Mouse (Mus musculus) cortical plate, adult 2 months (tissue): ENCODE measurements at regions not wholly inside any gene's neighbourhood (a gene's known extent, or its start where the extent isn't known, plus 50 kb on each side); places are given as distances from the start of the nearest gene placed in this dataset.

Experiments
- H3K27ac ChIP-seq: fragments of 200-500 bp; 2 replicates; pipeline ENCODE4 v1.5.1; 2012; ENCODE audit warnings: low read length, control low read depth, inconsistent platforms; ENCODE audit not compliant: insufficient read depth
- H3K4me1 ChIP-seq: fragments of 200-500 bp; 2 replicates; pipeline ENCODE4 v1.6.1; 2011; ENCODE audit warnings: low read length; ENCODE audit not compliant: control insufficient read depth, insufficient read depth
- H3K4me3 ChIP-seq: fragments of 200-500 bp; 2 replicates; pipeline ENCODE4 v1.5.1; 2011; ENCODE audit warnings: mild to moderate bottlenecking, low read length, control low read depth; ENCODE audit not compliant: insufficient read depth
- CTCF ChIP-seq: fragments of 200-500 bp; IDR thresholded peaks from 2 replicates; pipeline ENCODE4 v1.5.1; 2011; ENCODE audit warnings: mild to moderate bottlenecking, control low read depth, low read length; ENCODE audit not compliant: insufficient read depth; ENCODE audit errors: extremely low read depth
- POLR2A ChIP-seq: fragments of 200-500 bp; IDR thresholded peaks from 2 replicates; pipeline ENCODE4 v1.6.1; 2011; ENCODE audit warnings: mild to moderate bottlenecking, low read length, control low read depth; ENCODE audit not compliant: insufficient read depth; ENCODE audit errors: extremely low read depth

- H3K4me3 ChIP-seq = no peak overlapping the region
- H3K27ac ChIP-seq = no peak overlapping the region
- TF ChIP-seq POLR2A (no peak), CTCF (no peak)
- no peaks in the 10 kb centered on the region for H3K4me1 ChIP-seq
These were observed 328.0 kb downstream of the Cps1 start for GRCm38 (mm10) chr1:67450831-67451230.

DNA sequence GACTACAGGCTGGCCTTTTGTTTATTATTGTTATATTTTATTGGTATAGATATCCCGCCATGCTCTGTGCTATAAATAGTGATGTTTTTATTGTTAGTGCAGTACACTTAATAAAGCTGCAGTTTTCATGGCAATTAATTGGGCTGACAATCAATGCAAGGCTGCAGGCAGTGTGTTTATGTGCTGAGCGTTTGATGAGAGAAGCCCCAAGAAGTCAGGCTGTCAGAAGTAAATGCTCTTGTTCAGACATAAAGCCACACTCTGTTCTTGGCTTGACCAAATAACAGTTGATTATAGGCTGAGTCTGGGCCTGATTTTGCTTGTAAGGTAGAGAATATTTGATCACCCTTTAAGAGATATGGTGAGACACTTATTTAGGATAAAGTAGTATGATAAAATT, 341.4 kb downstream of the Cps1 start:
- Histone ChIP-seq H3K27ac (no peak overlapping the region), H3K4me3 (no peak overlapping the region), H3K4me1 (no peaks in the 10 kb centered on the region)
- no peak for TF ChIP-seq POLR2A
- no peak for TF ChIP-seq CTCF

GRCm38 (mm10) chr1:67465527-67465926, 342.7 kb downstream of the Cps1 start:
- Histone ChIP-seq H3K4me3 (no peak overlapping the region), H3K4me1 (no peaks in the 10 kb centered on the region), H3K27ac (no peak overlapping the region)
- TF ChIP-seq CTCF (no peak), POLR2A (no peak)

DNA sequence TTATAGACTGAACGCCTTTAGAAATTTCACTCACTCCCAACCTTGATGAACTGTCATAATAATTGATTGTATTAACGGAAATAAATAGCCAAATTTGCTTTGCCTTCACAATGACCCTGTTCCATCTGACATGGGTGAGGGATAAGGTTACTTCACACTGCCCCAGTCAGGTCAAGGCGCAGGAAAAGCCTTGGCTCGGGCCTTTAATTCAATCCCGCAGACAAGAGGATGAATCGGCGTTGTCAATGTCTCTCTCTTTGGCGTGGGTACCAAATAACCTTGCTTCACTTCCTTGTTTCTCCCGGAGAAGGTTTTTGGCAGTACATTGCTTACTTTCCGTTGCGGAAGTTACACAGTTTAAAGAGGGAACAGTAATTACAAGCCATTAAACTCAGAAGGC, 354.2 kb downstream of the Cps1 start:
- Histone ChIP-seq H3K4me1 (no peaks in the 10 kb centered on the region), H3K27ac (no peak overlapping the region), H3K4me3 (no peak overlapping the region)
- TF ChIP-seq CTCF (no peak), POLR2A (no peak)

- Histone ChIP-seq H3K4me1 (no peaks in the 10 kb centered on the region), H3K27ac (no peak overlapping the region), H3K4me3 (no peak overlapping the region)
- no peak for TF ChIP-seq POLR2A
- no peak for TF ChIP-seq CTCF
These were observed 355.1 kb downstream of the Cps1 start for GRCm38 (mm10) chr1:67477966-67478365.

DNA sequence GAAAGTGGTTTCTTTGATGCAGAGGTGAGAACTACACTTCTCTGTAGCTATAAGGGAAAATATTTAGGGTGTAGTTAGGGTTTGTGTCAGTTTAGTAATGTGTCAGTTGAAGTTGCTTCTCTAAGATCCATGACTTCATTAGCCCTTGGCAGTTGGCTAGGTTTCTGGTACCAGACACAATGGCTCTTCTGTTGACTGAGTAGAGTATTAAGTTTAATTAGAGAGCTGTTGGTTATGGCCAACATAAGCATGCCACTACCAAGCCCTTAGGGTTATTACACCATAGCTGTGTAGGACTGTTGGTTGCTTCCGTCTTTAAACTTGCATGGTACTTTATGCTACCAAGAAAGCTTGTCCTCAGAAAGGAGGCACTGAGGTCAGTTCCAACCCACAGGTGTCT, 359.1 kb downstream of the Cps1 start:
- Histone ChIP-seq H3K27ac (no peak overlapping the region), H3K4me3 (no peak overlapping the region), H3K4me1 (no peaks in the 10 kb centered on the region)
- TF ChIP-seq CTCF (no peak), POLR2A (no peak)

- H3K4me1 ChIP-seq = no peaks in the 10 kb centered on the region
- no peak overlapping the region for H3K4me3 ChIP-seq
- TF ChIP-seq POLR2A = no peak
- TF ChIP-seq CTCF = no peak
- H3K27ac ChIP-seq = no peak overlapping the region
These were observed 381.3 kb downstream of the Cps1 start for GRCm38 (mm10) chr1:67504140-67504539.

GRCm38 (mm10) chr1:67505746-67506145, 382.9 kb downstream of the Cps1 start:
- Histone ChIP-seq H3K4me1 (no peaks in the 10 kb centered on the region), H3K27ac (no peak overlapping the region), H3K4me3 (no peak overlapping the region)
- TF ChIP-seq POLR2A = no peak
- no peak for TF ChIP-seq CTCF

DNA sequence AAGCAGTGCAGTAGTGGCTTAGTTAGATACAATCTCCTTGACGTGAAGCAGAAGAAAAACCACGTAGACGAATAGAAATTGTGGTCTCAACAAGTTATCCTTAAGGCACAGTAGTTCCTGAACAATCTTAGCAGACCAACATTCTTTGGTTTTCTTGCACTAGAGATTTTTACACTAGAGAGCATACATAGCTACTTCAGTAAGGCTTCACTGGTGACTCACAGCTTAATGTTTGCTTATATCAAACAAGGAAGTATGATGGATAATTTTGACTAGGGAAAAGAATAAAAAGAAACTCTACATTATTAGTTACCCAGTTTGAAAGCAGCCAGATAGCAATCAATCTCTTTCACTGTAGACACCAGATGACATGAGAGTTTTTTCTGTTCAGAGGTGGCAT, 395.5 kb downstream of the Cps1 start:
- TF ChIP-seq POLR2A (no peak), CTCF (no peak)
- H3K4me1 ChIP-seq = no peaks in the 10 kb centered on the region
- no peak overlapping the region for H3K27ac ChIP-seq
- no peak overlapping the region for H3K4me3 ChIP-seq

- TF ChIP-seq CTCF = no peak
- TF ChIP-seq POLR2A = no peak
- Histone ChIP-seq H3K4me1 (no peaks in the 10 kb centered on the region), H3K4me3 (no peak overlapping the region), H3K27ac (no peak overlapping the region)
These were observed 435.9 kb downstream of the Cps1 start for GRCm38 (mm10) chr1:67558728-67559127.

DNA sequence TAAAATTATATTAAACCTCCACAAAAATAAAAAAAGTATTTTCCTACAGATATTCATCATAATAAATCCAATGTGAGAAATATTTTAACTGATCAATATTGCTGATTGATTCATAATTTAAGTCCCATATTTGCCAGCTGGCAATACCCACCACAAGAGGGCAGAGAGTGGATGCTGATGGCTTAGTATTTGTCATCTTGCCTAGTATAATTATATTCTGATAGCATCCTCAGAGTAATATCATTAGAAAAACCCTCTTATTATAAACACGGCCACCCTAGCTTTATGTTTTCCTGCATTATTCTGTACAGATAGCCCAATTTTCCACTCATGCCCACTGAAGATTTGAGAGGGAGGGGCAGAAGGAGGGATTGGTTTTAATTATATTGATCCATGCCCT, 436.4 kb downstream of the Cps1 start:
- no peak overlapping the region for H3K27ac ChIP-seq
- peak; percentile 9; the same call in 1 of the 2 replicates for TF ChIP-seq CTCF
- TF ChIP-seq POLR2A = no peak
- H3K4me1 ChIP-seq = no peaks in the 10 kb centered on the region
- H3K4me3 ChIP-seq = no peak overlapping the region
